Mouse (Mus musculus) megakaryocyte, embryonic 14.5 days (primary cell): Measurements from ENCODE around the gene Cacnb3.

Experiments used
- FLI1 ChIP-seq: IDR thresholded peaks from 2 replicates; pipeline ENCODE4 v1.6.1; 2012; ENCODE audit warnings: low read length, inconsistent platforms, mixed read lengths
- GATA1 ChIP-seq: IDR thresholded peaks from 3 replicates; pipeline ENCODE4 v1.6.1; 2012; ENCODE audit warnings: mixed read lengths, low read length, inconsistent platforms, borderline replicate concordance

DNA sequence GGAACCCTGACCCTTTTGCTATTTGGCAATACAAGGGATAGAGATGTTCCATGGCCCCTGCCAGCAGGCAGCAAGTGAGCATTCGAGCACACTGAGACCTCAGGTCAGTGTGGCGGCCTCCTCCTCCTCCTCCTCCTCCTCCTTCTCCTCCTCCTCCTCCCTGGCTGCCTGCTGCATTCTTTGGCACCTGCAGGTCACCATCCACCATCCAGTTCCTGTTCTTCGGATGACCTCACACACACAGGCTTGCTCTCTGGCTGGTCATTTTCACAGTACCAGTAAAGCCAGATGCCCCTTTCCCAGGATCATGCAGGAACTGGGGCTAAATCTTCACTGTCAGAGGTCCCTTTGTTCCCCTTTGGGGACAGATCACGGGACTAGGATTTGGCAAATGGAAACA is 39.2 kb upstream of the Cacnb3 start:
- TF ChIP-seq GATA1, result no peak
- TF ChIP-seq FLI1, result no peak
